Mouse (Mus musculus) ZHBTc4 (cell line): Measurements from ENCODE around the gene Nlrp10.

Experiments
- DNase-seq: peaks from one replicate; pipeline ENCODE4 v3.0.0-alpha.2; 2011; ENCODE audit warnings: low read depth, low spot score

The Nlrp10 gene

DNA sequence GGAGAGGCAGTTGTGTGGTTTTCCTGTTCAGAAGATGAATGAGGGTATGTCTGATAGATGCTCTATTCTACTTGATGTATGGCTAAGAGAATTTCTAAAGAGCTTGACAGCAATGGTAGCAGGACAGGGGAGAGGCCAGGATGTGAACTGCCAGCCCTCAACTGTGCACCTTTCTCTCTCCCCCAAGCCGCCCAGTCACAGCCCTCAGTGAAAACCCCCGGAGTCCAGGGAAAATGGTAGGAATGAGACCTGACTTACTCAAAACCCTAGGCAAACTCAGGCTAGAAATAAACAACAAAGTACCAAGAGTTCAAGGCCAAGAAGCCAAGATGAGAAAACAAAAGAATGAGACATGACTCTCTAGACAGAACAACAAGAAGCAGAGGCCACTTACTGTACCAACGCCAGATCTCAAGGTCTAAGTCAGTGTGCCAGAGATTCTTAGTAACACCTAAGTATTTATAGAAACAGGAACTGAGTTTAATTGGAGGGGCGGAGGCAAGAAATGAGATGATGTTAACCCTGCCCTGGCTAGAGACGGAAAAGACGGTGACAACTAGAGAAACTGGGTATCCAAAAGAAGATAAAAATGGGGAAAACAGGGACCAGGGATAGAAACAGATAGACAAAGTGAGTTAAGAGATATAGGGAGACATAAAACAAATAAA, at the start of gene Nlrp10:
TSS of gene Nlrp10 (minus strand) at position 453 of the 668 bp plus-strand sequence.
- DNase-seq, result no peak

DNA sequence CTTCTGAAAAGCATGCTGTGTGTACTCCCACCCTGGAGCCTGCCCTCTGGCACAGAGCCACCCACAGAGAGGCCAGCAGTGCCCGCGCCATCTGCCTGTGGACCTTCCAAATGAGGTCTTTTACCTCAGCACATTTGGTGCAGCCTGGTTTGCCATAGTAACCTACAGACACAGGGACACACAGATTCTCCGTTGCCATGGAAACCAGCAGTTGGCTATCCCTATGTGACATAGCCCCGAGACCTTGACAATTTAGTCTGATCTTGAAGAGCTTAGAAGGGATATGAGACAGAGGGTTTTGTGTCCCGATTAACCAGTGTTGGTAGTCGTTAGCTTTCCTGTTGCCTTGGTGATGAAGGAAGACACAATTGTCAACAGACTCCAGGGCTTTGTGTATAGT, 42.3 kb upstream of the Nlrp10 start:
- peak; percentile 37 for DNase-seq

DNA sequence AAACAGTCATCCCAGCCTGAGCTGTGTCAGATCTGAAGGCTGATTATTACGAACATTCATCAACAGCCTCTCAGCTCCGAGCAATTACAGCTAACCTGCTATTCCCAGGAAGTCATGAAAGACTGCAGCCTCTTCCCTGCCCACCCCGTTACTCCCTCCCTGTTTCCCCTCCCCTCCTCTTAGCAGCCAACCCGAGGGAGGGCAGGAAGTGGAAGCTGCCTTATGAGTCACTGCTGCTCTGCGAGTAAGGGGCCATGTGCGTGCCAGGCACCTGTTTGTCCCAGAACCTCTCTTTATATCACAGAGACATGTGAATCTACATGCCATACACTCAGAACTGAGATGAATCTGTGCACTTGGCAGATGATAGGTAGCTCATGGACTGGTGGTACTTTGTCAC, 38.2 kb upstream of the Nlrp10 start:
- no peak for DNase-seq

DNA sequence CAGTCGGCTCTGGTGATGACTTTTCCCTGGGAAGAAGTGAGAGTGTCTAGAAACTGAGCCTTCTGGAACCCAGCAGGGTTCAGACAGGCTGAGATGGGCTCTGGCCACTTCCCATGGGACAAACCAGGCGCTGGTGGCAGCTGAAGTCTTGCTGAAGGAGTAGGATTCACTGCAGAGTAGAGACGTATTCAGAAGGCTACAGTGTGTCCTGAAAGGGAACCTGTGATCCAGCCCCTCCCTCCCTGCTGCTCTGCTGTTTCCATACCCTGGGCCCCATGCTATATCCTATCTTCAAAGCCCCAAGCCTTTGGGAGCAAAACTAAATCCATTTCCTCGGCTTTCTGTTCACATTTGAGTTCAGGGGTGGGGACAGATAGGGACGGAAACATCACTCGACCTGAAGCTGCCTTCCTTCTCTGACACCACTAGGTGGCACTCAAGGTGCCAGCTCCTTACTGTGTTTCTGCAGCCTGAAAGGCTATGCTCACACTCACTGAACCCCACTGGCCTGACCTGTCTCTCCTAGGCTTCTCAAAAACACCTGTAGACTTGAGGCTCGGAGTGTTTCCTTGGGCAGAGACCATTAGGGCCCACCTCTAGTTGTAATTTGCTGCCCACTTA, 36.9 kb upstream of the Nlrp10 start:
- peak; percentile 80 for DNase-seq

DNA sequence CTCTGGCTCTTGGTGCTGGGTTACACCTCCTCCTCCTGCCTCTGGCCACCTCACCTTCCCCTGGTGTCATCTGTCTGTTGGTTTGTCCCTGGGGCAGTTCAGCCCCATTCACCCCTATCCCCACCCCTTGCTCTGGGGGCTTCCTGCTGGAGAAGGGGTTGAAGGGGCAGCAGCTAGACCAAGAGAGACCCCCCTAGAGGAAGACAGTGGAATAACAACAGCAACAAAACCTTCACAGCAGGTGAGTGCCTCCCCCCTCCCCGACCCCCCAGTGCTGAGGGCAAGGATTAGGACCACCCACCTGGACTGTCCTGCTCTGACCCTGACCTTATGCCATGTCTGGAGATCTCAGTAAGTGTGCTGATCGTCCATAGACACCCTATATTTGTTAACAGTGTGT, 36.0 kb upstream of the Nlrp10 start:
- DNase-seq, result peak; percentile 26

DNA sequence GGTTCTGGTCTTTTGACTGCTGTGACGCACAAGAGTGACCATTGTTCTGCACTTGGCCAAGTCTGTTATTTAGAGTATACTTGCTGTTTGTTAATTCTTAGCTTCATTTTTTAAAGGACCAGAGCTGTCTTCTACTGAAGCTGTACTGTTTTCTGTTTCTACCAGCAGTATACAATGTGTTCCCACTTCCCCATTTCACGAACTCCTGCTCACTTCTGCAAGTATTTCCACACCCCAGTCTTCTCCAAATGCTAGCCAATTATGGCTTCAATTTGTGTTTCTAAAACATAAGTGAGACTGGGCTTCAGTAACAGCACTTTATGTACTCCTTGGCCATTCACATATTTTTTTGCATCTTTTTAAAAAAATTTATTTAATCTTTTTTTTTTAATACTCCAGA, 27.8 kb upstream of the Nlrp10 start:
- DNase-seq, result no peak

DNA sequence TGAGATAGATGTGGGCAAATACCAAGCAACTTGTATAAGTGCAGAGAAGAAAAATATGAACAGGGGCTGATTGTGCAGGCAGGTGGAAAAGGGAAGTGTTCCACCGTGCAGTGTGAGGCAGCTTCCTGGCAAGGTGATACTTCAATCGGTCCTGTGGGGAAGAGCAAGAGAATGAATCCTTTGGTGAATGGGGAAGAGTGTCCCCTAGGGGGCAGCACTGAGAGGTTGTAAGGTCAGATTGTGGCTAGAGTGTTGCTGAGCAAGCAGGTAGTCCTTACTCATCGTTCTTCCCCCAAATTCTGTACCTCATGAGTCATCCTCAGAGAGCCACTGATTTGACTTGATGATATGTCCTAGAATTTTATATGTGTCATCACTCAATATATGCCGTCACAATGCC, 24.2 kb upstream of the Nlrp10 start:
- peak; percentile 85 for DNase-seq

DNA sequence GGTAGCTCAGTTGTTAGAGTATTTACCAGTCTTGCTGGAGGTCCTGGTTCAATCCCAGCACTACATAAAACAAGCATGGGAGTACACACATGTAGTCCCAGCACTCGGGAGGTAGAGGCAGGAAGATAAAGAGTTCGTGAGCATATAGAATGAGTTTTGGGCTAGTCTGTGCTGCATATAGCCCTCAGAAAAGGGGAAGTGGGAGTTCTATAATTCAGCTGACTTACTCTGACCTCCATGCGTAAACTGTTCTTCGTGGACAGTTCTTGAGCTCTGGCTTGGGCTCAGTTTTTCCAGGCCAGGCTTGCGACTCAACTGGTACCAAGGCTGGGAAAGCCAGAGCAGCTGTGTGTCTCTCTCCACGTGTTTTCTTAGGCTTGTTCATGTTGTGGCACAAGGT, 22.8 kb upstream of the Nlrp10 start:
- DNase-seq, result no peak

DNA sequence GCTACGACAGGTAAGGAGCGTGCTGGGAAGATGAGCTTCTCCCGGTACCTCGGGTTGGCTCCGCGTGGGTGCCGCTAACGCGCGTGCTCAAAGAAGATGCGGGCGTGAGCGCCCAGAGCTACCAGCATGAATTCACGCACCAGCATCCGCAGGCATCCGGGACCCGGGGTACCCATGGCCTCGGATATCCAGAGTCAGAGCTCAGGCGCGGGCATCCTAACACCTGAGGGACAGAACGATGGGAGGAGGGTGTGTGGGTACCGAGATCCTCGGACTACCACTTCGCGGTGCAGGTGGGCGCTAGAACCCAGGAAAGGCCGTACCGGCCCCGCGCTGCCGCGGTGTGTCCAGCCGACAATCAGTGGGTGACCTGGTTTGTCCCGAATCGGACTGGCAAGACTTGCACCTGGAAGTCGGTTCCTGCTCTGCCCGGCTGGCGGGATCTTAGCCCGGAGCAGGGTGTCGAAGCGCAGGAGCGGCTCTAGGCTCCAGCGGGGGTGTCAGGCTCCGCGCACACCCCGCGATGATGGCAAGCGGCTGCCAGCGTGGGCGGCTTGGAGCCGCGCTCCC, 20.9 kb upstream of the Nlrp10 start:
- DNase-seq, result peak; percentile 35

DNA sequence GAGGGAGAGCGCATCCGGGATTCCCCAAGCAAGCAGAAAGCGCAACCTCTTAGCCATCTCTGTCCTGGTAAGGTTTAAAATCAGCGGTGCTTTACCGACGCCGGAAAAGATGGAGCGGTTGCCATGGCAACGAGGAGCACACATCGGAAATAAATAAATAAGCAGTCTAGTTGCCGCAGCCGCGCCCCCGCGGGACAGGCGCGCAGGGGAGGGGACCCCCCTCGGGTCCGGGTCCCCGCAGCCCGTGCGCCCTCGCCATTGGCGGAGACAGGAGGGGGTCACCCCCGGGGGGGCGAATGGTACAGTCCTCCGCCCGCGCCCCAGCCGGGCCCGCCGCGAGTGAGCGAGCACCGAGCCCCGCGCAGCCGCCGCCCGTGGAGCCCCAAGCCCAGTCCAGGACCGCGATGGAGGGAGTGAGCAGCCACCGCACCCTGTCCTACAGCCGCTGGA, 20.4 kb upstream of the Nlrp10 start, which contains the start of gene Tub:
TSS of gene Tub (plus strand) at position 27 of the 450 bp plus-strand sequence.
- DNase-seq, result peak; percentile 86

DNA sequence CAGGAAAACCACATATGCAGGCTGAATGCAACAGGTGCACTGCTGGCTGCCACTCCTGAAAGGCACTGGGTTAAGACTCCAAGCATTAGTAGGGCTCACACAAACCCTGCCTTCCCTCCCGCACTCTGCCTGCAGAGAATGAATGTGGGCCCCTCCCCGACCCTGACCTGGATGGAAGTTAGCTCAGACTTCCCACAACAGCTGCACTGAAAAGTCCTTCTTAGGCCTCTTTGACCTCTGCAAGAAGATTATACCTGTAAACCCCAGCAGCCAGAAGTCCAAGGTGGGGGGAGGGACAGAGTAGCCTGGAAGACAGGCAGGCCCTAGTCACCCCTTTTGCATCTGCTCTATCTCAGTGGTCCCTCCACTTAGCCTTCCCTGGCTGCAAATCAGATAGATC, 19.3 kb upstream of the Nlrp10 start:
- peak; percentile 38 for DNase-seq

DNA sequence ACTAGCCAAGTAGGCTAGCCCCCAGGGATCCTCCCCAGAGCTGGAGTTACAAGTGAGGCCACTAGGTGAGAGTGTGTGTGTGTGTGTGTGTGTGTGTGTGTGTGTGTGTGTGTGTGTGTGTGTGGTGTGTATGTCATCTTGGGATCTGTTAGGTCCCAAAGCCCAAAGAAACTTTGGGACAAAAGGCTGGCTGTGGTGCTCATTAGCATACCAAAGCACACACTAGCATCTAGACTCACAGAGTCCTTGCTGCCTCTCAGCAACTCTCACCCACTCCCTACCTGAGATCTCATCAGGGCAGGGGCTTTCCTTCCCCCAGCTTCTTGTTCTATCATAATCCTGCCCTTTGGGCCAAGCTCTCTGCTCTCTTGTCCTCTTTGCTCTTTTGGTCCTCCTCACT, 18.6 kb upstream of the Nlrp10 start:
- peak; percentile 52 for DNase-seq

DNA sequence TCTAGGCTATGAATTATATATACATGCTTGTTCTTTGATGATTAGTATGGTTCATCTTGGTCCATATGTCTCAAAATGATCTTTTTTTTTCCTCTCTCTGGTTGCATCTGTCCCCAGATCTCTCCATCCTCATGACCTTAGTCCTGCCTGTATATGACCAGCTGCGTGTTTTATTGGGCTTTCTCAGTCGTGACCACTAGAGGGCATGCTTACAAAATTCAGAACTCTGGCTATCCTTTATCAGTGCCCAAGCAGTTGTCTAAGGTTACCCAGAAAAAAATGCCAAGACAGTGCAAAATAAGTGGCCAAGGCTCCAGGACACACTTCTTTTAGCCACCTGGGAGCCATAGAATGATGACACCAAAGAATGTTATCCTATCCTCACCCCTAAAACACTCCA, 14.0 kb upstream of the Nlrp10 start:
- peak; percentile 75 for DNase-seq

DNA sequence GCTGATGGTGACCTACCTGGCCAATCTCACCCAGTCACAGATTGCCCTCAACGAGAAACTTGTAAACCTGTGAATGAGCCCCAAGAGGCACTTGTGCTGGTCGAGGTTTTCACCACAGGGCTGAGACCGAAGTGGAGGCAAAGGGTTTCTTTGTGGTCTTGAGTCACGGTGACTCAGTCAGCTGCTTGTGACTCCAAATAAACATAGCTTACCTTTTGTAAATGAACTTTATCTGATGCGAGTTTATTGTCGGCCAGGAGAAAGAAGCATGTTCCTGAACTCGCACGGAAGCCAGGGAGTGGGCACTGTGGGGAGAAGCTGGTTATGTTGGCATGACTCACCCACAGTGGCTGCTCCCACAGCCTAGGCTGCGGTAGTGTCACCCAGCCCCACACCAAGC, 11.5 kb upstream of the Nlrp10 start:
- no peak for DNase-seq

DNA sequence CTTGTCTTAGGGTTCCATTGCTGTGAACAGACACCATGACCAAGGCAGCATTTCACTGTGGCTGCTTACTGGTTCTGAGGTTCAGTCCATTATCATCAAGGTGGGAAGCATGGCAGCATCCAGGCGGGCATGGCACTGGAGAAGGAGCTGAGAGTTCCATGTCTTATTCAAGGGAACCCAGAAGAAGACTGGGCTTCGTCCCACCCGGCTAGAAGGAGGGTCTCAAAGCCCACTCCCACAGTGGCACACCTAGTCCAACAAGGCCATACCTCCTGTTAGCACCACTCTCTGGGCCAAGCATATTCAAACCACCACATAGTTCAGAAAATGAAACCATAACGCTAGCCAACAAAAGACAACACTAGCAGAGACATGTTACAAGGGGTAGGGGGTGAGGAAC, 6.6 kb upstream of the Nlrp10 start:
- no peak for DNase-seq

DNA sequence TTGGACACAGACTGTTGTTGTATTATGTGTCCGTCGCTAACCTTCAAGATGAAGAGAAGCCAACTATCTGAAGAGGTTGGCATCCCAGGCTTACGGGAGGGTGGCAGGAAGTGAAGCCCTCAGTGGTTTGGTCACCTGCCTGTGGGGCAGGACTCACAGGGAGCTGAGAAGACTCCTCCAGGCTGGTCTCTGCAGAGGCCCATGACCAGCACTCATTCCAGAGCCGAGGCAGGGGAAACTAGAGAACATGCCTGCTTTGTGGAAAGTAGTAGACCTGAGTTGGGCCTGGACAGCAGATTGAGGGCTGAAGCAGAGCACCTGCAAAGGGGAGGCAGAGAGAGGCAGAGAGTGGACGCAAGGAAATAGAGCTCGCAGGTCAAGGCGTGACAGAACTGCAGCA, 5.4 kb upstream of the Nlrp10 start:
- no peak for DNase-seq

DNA sequence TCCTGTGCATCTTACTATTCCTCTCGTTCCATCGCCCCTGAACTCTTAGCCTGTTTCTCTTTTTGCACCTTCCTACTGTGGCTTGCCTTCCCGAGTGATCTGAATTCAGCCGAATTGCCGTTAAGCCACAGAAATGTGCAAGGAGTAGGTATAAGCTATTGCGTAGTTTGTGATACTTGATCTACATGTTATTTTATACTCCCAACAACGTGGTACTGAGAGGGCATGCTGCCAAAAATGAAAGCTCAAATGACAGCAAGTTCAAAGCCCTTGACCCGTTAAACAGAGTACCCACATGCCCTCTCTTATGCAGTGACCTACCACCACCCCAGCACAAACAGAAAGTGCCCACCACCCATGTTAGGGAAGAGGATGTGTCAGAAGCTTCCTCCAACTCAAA, 4.9 kb upstream of the Nlrp10 start:
- DNase-seq, result no peak

DNA sequence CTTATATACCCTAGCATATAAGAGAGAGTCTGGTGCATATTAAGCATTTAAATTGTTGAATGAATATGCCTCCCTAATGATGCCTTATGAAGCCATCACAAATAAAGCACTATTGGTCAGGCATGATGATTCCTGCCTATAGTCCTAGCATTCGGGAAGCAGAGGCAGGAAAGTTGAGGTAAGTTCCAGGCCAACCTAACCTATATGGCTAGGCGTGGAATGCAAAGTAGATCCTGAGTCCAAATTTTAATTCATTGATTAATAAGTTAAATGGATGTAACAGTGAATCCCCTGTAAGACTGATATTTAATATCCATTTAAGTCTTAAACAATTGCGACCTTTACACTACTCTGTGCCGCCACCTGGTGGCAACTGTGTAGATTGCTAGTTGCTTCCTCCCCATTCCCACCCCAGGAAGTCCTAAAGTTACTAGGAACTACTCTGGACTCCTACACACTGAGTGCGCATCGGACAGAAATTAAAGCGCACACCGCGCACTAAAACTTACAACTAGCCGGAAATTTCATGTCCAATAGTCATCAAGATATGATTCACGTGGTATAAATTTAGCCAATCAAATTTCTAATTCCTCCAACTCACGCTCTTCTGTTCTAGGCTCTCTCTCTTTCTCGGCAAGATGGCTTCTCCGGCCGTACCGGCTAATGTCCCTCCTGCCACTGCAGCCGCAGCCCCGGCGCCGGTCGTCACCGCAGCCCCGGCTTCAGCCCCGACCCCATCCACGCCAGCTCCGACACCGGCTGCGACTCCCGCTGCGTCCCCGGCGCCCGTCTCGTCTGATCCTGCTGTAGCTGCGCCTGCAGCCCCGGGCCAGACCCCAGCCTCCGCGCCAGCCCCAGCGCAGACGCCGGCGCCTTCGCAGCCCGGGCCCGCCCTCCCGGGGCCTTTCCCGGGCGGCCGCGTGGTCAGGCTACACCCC, 4.1 kb upstream of the Nlrp10 start, which contains the start of gene Eif3f:
TSS of gene Eif3f (plus strand) at position 624 of the 938 bp plus-strand sequence.
- peak; percentile 98 for DNase-seq

DNA sequence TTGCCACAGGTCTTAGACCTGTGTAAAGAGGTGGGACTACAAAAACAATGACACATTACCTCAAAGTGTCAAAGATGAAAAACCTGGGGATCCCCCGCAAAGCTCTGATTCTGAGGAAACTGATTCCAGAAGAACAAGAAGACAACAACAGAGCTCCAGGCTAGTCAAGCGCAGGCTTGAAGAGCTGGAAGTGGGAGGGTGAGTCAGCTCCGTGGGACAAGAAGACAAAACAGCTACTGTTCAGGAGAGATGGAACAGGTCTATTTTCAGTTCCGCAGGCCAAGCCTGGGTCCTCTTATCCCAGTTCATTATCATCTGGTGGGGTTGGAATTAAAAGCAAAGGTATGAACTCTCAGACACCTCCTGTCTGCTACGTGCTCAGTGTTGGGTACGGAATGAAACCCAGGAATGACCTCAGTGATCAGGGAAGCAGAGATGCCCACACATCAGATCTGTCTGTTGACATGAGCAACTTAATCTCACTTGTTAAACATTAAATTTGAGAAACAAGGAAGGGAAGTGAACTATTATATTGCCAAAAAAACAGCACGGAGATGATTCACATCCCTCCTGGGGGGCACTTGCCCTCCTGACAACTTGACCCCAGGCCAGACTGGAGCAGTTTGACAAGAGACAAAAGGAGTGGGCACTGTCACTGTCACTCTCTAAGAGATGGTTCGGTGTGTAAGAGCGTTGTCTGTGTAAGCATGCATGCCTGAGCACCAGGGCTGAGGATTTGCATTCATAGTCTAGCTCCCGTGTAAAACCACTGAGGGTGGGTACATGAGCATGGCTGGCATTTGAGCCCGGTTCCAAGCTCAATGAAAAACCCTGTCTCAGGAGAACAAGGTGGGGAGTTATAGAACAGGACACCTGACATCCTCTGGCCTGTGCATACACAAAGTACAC, 1.4 kb downstream of the Nlrp10 start:
- no peak for DNase-seq

DNA sequence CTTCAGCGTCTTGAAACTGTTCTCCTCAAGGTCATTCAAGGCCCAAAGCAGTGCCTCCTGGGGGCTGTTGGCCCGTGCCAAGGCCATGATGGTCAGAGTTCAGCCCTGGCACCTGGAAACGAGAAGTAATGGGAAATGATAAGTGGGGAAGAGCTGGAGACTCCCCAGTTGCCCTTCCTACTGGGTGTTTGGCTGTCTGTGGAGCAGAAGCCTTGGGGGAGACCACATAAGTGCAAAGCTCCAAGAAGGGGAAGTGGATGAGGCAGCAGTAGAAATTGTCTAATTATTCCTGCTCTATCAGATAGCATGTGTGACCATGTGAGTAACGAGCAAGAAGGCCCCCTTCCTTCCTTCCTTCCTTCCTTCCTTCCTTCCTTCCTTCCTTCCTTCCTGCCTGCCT, 2.9 kb downstream of the Nlrp10 start:
- DNase-seq, result no peak

DNA sequence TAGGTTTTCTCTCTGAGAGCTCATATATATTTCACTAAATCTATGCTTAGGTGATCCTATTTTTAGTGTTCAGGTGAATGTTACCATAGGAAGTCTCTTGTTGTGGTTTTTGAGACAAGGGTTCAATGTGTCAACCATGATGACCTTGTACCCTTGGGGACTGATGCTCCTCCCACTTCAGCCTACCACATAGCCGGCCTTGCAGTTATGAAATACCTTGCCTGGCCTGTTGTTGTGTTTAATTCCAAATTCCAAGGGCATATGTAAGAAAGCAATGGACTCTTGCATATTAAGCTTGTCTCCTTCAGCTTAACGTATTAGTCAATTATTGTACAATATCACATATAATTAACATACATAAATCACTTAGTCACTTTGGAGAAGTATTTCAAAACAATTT, 26.0 kb downstream of the Nlrp10 start:
- DNase-seq, result no peak
